Mouse (Mus musculus): Measurements from ENCODE around the gene Palld. TPM values are rescaled to one million over a fixed set of nuclear protein-coding genes. Genes with fewer than 3 reads are reported as not detected.
A peak's percentile ranks its signal among the peaks of the same experiment; 100 is the strongest.

The Palld gene
- polyA plus RNA-seq, 1 experiment from 2014 or later, result 70.4 TPM

GRCm38 (mm10) chr8:61771328-61771727 lies 131.2 kb downstream of the Palld start:
- 68% methylated on average over 3 of the region's 3 CpGs for whole genome bisulfite sequencing

GRCm38 (mm10) chr8:61769340-61769879 lies 133.1 kb downstream of the Palld start:
- no peak for ATAC-seq
- peaks cover 3% of the 10 kb centered on the region; the same call in 1 of the 2 replicates for H3K9me3 ChIP-seq (ENCODE audit: control insufficient read depth, low read length)
- no peaks in the 10 kb centered on the region for H3K27me3 ChIP-seq (replicated peaks; ENCODE audit: control insufficient read depth, insufficient read depth, low read length)
- H3K4me1 ChIP-seq (ENCODE audit: control insufficient read depth, insufficient read depth, low read length), result no peaks in the 10 kb centered on the region
- 60% methylated on average over 5 of the region's 5 CpGs for WGBS
- no peak overlapping the region for H3K4me2 ChIP-seq (ENCODE audit: low read depth, low read length)
- no peak overlapping the region for H3K27ac ChIP-seq (ENCODE audit: low read length)
- no peak overlapping the region for H3K9ac ChIP-seq (ENCODE audit: low read depth, low read length)
- no peaks in the 10 kb centered on the region for H3K36me3 ChIP-seq (ENCODE audit: control insufficient read depth, insufficient read depth, low read length)
- H3K4me3 ChIP-seq (ENCODE audit: low read length), result no peak overlapping the region

More at GRCm38 (mm10) chr8:61771328-61771727, 131.2 kb downstream of the Palld start:
- Histone ChIP-seq H3K36me3 (ENCODE audit: control insufficient read depth, insufficient read depth, low read length) (no peaks in the 10 kb centered on the region), H3K4me1 (ENCODE audit: control insufficient read depth, insufficient read depth, low read length) (no peaks in the 10 kb centered on the region), H3K4me2 (ENCODE audit: low read depth, low read length) (no peak overlapping the region), H3K27ac (ENCODE audit: low read length) (no peak overlapping the region), H3K9me3 (ENCODE audit: control insufficient read depth, low read length) (no peaks in the 10 kb centered on the region), H3K4me3 (ENCODE audit: low read length) (no peak overlapping the region), H3K27me3 (replicated peaks; ENCODE audit: control insufficient read depth, insufficient read depth, low read length) (no peaks in the 10 kb centered on the region), H3K9ac (ENCODE audit: low read depth, low read length) (no peak overlapping the region)
- ATAC-seq, result no peak

GRCm38 (mm10) chr8:61760190-61760578 lies 142.3 kb downstream of the Palld start:
- peak overlapping the region; percentile 75 for H3K9ac ChIP-seq (ENCODE audit: low read depth, low read length)
- H3K4me3 ChIP-seq (ENCODE audit: low read length), result peak overlapping the region; percentile 70
- peak overlapping the region; percentile 83 for H3K4me2 ChIP-seq (ENCODE audit: low read depth, low read length)
- ATAC-seq, result peak; percentile 33
- H3K4me1 ChIP-seq (ENCODE audit: control insufficient read depth, insufficient read depth, low read length), result peaks cover 7% of the 10 kb centered on the region
- peaks cover 3% of the 10 kb centered on the region; the same call in 1 of the 2 replicates for H3K9me3 ChIP-seq (ENCODE audit: control insufficient read depth, low read length)
- whole genome bisulfite sequencing, result 19% methylated on average over 8 of the region's 8 CpGs
- H3K36me3 ChIP-seq (ENCODE audit: control insufficient read depth, insufficient read depth, low read length), result no peaks in the 10 kb centered on the region
- H3K27ac ChIP-seq (ENCODE audit: low read length), result no peak overlapping the region
- no peaks in the 10 kb centered on the region for H3K27me3 ChIP-seq (replicated peaks; ENCODE audit: control insufficient read depth, insufficient read depth, low read length)

GRCm38 (mm10) chr8:61759327-61760189 lies 142.9 kb downstream of the Palld start:
- peak overlapping the region; percentile 83 for H3K4me2 ChIP-seq (ENCODE audit: low read depth, low read length)
- peak; percentile 85 for ATAC-seq
- H3K4me3 ChIP-seq (ENCODE audit: low read length), result peak overlapping the region; percentile 70
- H3K36me3 ChIP-seq (ENCODE audit: control insufficient read depth, insufficient read depth, low read length), result no peaks in the 10 kb centered on the region
- peaks cover under 1% of the 10 kb centered on the region; the same call in 1 of the 2 replicates for H3K9me3 ChIP-seq (ENCODE audit: control insufficient read depth, low read length)
- H3K4me1 ChIP-seq (ENCODE audit: control insufficient read depth, insufficient read depth, low read length), result peaks cover 7% of the 10 kb centered on the region
- under 1% methylated on average over 44 of the region's 44 CpGs for WGBS
- H3K9ac ChIP-seq (ENCODE audit: low read depth, low read length), result peak overlapping the region; percentile 75
- no peaks in the 10 kb centered on the region for H3K27me3 ChIP-seq (replicated peaks; ENCODE audit: control insufficient read depth, insufficient read depth, low read length)
- H3K27ac ChIP-seq (ENCODE audit: low read length), result 0 out of 2 replicates have a peak overlapping the region, but pooled peaks have one; percentile 15

GRCm38 (mm10) chr8:61758686-61759326 lies 143.7 kb downstream of the Palld start:
- no peaks in the 10 kb centered on the region for H3K27me3 ChIP-seq (replicated peaks; ENCODE audit: control insufficient read depth, insufficient read depth, low read length)
- H3K9ac ChIP-seq (ENCODE audit: low read depth, low read length), result no peak overlapping the region; the same call in 1 of the 2 replicates
- ATAC-seq, result no peak
- H3K36me3 ChIP-seq (ENCODE audit: control insufficient read depth, insufficient read depth, low read length), result no peaks in the 10 kb centered on the region
- H3K9me3 ChIP-seq (ENCODE audit: control insufficient read depth, low read length), result no peaks in the 10 kb centered on the region
- H3K4me3 ChIP-seq (ENCODE audit: low read length), result peak overlapping the region; percentile 70
- peak overlapping the region; percentile 83 for H3K4me2 ChIP-seq (ENCODE audit: low read depth, low read length)
- H3K27ac ChIP-seq (ENCODE audit: low read length), result no peak overlapping the region
- WGBS, result 34% methylated on average over 8 of the region's 8 CpGs
- peaks cover 7% of the 10 kb centered on the region for H3K4me1 ChIP-seq (ENCODE audit: control insufficient read depth, insufficient read depth, low read length)

GRCm38 (mm10) chr8:61756971-61757965 lies 145.2 kb downstream of the Palld start:
- Histone ChIP-seq H3K4me2 (ENCODE audit: low read depth, low read length) (0 out of 2 replicates have a peak overlapping the region, but pooled peaks have one; percentile 24), H3K9me3 (ENCODE audit: control insufficient read depth, low read length) (no peaks in the 10 kb centered on the region), H3K27ac (ENCODE audit: low read length) (no peak overlapping the region), H3K27me3 (replicated peaks; ENCODE audit: control insufficient read depth, insufficient read depth, low read length) (no peaks in the 10 kb centered on the region), H3K4me3 (ENCODE audit: low read length) (no peak overlapping the region; the same call in 1 of the 2 replicates), H3K4me1 (ENCODE audit: control insufficient read depth, insufficient read depth, low read length) (peaks cover 7% of the 10 kb centered on the region), H3K9ac (ENCODE audit: low read depth, low read length) (no peak overlapping the region), H3K36me3 (ENCODE audit: control insufficient read depth, insufficient read depth, low read length) (no peaks in the 10 kb centered on the region)
- WGBS, result 34% methylated on average over 18 of the region's 18 CpGs
- no peak for ATAC-seq

- Histone ChIP-seq H3K4me3 (ENCODE audit: low read length) (no peak overlapping the region), H3K36me3 (ENCODE audit: control insufficient read depth, insufficient read depth, low read length) (no peaks in the 10 kb centered on the region), H3K4me2 (ENCODE audit: low read depth, low read length) (no peak overlapping the region), H3K9ac (ENCODE audit: low read depth, low read length) (no peak overlapping the region), H3K27me3 (replicated peaks; ENCODE audit: control insufficient read depth, insufficient read depth, low read length) (no peaks in the 10 kb centered on the region), H3K27ac (ENCODE audit: low read length) (no peak overlapping the region), H3K9me3 (ENCODE audit: control insufficient read depth, low read length) (no peaks in the 10 kb centered on the region), H3K4me1 (ENCODE audit: control insufficient read depth, insufficient read depth, low read length) (peaks cover 6% of the 10 kb centered on the region)
- ATAC-seq, result no peak
- WGBS, result 64% methylated on average over 2 of the region's 2 CpGs
Measured at GRCm38 (mm10) chr8:61755186-61755585, 147.3 kb downstream of the Palld start.

GRCm38 (mm10) chr8:61747070-61747469 lies 155.4 kb downstream of the Palld start:
- Histone ChIP-seq H3K36me3 (ENCODE audit: control insufficient read depth, insufficient read depth, low read length) (no peaks in the 10 kb centered on the region), H3K4me2 (ENCODE audit: low read depth, low read length) (no peak overlapping the region), H3K27me3 (replicated peaks; ENCODE audit: control insufficient read depth, insufficient read depth, low read length) (no peaks in the 10 kb centered on the region), H3K9me3 (ENCODE audit: control insufficient read depth, low read length) (no peaks in the 10 kb centered on the region), H3K9ac (ENCODE audit: low read depth, low read length) (no peak overlapping the region), H3K27ac (ENCODE audit: low read length) (no peak overlapping the region), H3K4me1 (ENCODE audit: control insufficient read depth, insufficient read depth, low read length) (peaks cover 13% of the 10 kb centered on the region), H3K4me3 (ENCODE audit: low read length) (no peak overlapping the region)
- WGBS, result 88% methylated on average over 5 of the region's 5 CpGs
- ATAC-seq, result no peak
